Mouse (Mus musculus): ENCODE results near the gene Pou2f2. TPM values are rescaled to one million over a fixed set of nuclear protein-coding genes. Genes with fewer than 3 reads are reported as not detected.

The Pou2f2 gene
- total and polyA plus RNA-seq, 3 experiments, result 0.39 to 1.5 (median 0.64) TPM

DNA sequence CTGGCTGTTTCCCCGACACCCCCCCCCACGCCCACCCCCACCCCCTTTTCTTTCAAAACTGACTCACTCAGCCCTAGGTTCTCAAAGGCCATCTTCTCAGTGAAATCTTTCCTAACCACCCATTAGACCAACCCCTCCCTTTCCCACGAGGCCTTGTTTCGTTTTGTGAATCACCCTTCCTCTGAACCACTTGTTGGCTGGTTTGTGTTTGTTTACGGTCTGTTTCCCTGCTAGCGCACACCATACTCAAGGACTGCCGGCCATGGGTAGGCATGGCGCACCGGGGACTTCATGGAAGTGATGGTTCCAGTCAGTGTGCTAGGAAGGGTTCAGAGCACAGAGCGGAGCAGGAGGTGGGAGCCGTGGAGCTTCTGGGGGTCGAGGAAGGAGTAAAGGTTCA lies 70.2 kb downstream of the Pou2f2 start:
- Histone ChIP-seq H3K79me2 (replicated peaks; ENCODE audit: control insufficient read depth, insufficient read depth, low read length) (no peaks in the 10 kb centered on the region), H3K27ac (no peak overlapping the region), H3K27me3 (ENCODE audit: control insufficient read depth, insufficient read depth, low read length) (no peaks in the 10 kb centered on the region), H3K4me1 (ENCODE audit: control insufficient read depth, insufficient read depth, low read length) (no peaks in the 10 kb centered on the region), H3K36me3 (ENCODE audit: control insufficient read depth, insufficient read depth, low read length) (no peaks in the 10 kb centered on the region), H3K4me3 (no peak overlapping the region), H3K9ac (ENCODE audit: low read depth, low read length) (no peak overlapping the region)
- WGBS, result 70% methylated on average over 12 of the region's 12 CpGs
- no peak for DNase-seq
- TF ChIP-seq EP300 (IDR thresholded peaks at IDR 0.05; ENCODE audit: insufficient read depth, low read depth, low read length) (no peak), POLR2A (IDR thresholded peaks at IDR 0.05; ENCODE audit: insufficient read depth, low read depth, low read length) (no peak), CTCF (IDR thresholded peaks at IDR 0.05) (no peak)
- intact Hi-C loops (cut with DNase I), result loop anchor here (10.0 kb wide), 1 partner anchor 225 kb away; no protein-coding TSS in a partner anchor

DNA sequence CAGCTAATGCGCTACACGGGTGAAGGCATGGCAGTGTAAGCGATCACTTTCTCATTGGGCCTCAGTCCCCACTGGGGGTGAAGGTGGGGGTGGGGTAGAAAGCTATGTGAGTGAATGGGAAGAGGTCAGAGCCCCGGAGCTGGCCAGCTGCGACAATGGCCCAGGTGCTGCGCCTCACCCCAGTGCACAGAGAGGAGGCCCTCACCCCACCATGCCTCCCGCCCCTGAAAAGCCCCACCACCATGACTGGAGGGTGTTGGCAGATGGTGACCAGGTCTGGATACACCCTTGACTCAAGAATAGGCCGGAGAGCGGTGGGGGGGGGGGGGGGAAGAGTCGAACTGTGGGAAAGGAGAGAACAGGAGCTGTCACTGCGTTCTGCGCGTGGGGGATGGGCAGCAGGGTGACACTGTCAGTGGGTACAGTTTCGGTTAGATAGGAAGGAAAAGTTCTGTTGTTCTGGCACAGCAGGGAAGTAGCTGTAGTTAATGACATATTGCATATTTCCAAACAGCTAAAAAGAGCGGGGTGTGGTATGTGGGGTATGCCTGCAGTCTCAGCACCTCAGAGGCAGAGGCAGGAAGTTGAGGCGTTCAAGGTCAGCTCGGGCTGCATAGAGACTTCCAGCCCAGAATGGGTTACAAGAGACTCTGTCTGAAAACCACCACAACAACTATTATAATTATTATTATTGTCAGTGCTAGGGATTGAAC lies 72.6 kb downstream of the Pou2f2 start:
- intact Hi-C loops (cut with DNase I), result loop anchor here (2.0 to 10.0 kb wide), 2 partner anchors 80 to 228 kb away; no protein-coding TSS in a partner anchor
- DNase-seq, result no peak
- no peak for TF ChIP-seq CTCF (IDR thresholded peaks at IDR 0.05)
- TF ChIP-seq EP300 (IDR thresholded peaks at IDR 0.05; ENCODE audit: insufficient read depth, low read depth, low read length), result no peak
- no peak for TF ChIP-seq POLR2A (IDR thresholded peaks at IDR 0.05; ENCODE audit: insufficient read depth, low read depth, low read length)
- H3K4me1 ChIP-seq (ENCODE audit: control insufficient read depth, insufficient read depth, low read length), result no peaks in the 10 kb centered on the region
- no peaks in the 10 kb centered on the region for H3K79me2 ChIP-seq (replicated peaks; ENCODE audit: control insufficient read depth, insufficient read depth, low read length)
- WGBS, result 31% methylated on average over 16 of the region's 17 CpGs
- H3K4me3 ChIP-seq, result no peak overlapping the region
- H3K9ac ChIP-seq (ENCODE audit: low read depth, low read length), result no peak overlapping the region
- H3K36me3 ChIP-seq (ENCODE audit: control insufficient read depth, insufficient read depth, low read length), result no peaks in the 10 kb centered on the region
- no peak overlapping the region for H3K27ac ChIP-seq
- H3K27me3 ChIP-seq (ENCODE audit: control insufficient read depth, insufficient read depth, low read length), result no peaks in the 10 kb centered on the region

DNA sequence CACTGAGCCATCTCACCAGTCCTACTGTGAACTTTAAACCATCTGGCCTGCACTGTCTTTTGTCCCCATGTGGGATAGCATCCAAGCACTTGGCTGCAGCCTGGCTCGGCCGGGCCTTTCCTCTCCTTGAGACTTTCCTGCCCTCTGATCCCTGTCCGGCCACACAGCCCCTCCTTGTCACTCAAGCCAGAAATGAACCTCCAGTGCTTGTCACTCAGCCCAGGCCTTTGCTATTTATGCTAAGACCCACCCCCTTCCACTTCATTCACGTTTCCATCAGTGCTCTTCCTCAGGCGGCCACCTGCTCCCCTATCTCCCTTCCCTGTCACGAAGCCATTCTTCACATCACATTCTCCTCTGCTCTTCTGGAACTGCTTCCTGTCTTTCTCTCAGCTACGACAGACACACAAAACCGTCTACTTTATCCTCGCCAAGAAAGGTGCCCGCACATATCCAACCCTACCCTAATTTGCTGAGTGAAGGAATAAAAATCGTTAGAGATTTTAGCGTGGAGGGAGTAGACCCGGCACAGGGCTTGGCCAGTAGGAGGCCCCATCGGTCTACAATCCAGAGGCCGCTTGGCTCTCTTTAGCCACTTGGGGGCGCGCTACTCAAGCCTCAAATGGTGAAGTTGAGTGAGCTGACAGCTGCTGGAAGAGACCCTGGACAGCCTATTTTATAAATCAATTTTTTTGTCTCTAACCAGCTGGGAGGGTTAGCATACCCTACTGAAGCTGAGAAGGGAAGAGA lies 73.9 kb downstream of the Pou2f2 start:
- no peaks in the 10 kb centered on the region for H3K36me3 ChIP-seq (ENCODE audit: control insufficient read depth, insufficient read depth, low read length)
- 9% methylated on average over 17 of the region's 17 CpGs for WGBS
- peak; percentile 73 to 79 for DNase-seq
- TF ChIP-seq CTCF (IDR thresholded peaks at IDR 0.05) (peak; percentile 98), EP300 (IDR thresholded peaks at IDR 0.05; ENCODE audit: insufficient read depth, low read depth, low read length) (no peak), POLR2A (IDR thresholded peaks at IDR 0.05; ENCODE audit: insufficient read depth, low read depth, low read length) (no peak)
- H3K4me1 ChIP-seq (ENCODE audit: control insufficient read depth, insufficient read depth, low read length), result no peaks in the 10 kb centered on the region
- H3K9ac ChIP-seq (ENCODE audit: low read depth, low read length), result no peak overlapping the region
- H3K27me3 ChIP-seq (ENCODE audit: control insufficient read depth, insufficient read depth, low read length), result no peaks in the 10 kb centered on the region
- no peaks in the 10 kb centered on the region for H3K79me2 ChIP-seq (replicated peaks; ENCODE audit: control insufficient read depth, insufficient read depth, low read length)
- H3K4me3 ChIP-seq, result no peak overlapping the region
- intact Hi-C loops (cut with DNase I), result loop anchor here (2.0 to 10.0 kb wide), 2 partner anchors 81 to 229 kb away; no protein-coding TSS in a partner anchor
- no peak overlapping the region for H3K27ac ChIP-seq

DNA sequence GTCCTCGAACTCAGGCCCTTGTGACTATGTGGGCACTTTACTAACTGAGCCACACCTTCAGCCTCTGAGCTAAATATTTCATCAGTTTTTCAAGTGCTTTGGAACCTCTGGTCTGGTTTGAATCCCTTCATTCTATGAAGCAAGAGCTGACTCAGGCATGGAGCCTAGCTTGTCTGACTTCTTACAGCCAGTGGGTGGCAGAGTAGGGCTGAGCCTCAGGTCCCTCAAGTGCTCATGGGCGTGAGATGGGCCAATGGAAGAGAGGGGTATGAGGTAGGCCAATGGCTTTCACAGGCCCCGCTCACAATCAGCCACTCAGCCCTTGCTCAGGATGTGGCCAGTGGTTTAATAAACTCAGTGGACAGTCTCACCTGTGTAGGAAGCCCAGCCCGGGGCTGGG lies 79.9 kb downstream of the Pou2f2 start:
- intact Hi-C loops (cut with DNase I), result no loop called here

DNA sequence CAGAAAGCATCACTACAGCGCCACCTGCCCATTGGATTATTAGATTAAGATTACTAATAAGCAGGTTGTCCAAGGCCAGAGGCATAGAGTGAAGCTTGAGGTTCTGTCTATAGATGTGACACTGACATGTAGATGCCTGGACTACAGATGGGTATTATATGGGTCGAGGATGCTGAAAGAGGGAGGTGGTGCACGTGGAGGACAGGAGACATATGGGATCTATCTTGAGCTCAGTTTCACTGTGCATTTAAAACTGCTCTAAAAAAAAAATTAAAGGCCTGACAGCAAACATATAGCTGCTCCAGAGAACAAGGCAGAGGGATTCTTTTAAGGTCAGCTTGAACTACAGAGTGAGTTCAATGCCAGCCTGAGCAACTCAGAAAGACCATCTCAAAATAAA lies 81.4 kb downstream of the Pou2f2 start:
- Histone ChIP-seq H3K36me3 (ENCODE audit: control insufficient read depth, insufficient read depth, low read length) (no peaks in the 10 kb centered on the region), H3K27me3 (ENCODE audit: control insufficient read depth, insufficient read depth, low read length) (no peaks in the 10 kb centered on the region; the same call in 1 of the 2 replicates), H3K4me3 (no peak overlapping the region), H3K9ac (ENCODE audit: low read depth, low read length) (no peak overlapping the region), H3K4me1 (ENCODE audit: control insufficient read depth, insufficient read depth, low read length) (no peaks in the 10 kb centered on the region), H3K79me2 (replicated peaks; ENCODE audit: control insufficient read depth, insufficient read depth, low read length) (no peaks in the 10 kb centered on the region), H3K27ac (no peak overlapping the region)
- TF ChIP-seq POLR2A (IDR thresholded peaks at IDR 0.05; ENCODE audit: insufficient read depth, low read depth, low read length) (no peak), EP300 (IDR thresholded peaks at IDR 0.05; ENCODE audit: insufficient read depth, low read depth, low read length) (no peak), CTCF (IDR thresholded peaks at IDR 0.05) (no peak)
- no peak for DNase-seq
- intact Hi-C loops (cut with DNase I), result no loop called here
- 67% methylated on average over 3 of the region's 3 CpGs for WGBS

More for the DNA sequence above, 79.9 kb downstream of the Pou2f2 start:
- no peaks in the 10 kb centered on the region for H3K4me1 ChIP-seq (ENCODE audit: control insufficient read depth, insufficient read depth, low read length)
- H3K9ac ChIP-seq (ENCODE audit: low read depth, low read length), result no peak overlapping the region
- 41% methylated on average over 4 of the region's 4 CpGs for WGBS
- DNase-seq, result no peak
- TF ChIP-seq CTCF (IDR thresholded peaks at IDR 0.05), result no peak
- no peak for TF ChIP-seq EP300 (IDR thresholded peaks at IDR 0.05; ENCODE audit: insufficient read depth, low read depth, low read length)
- TF ChIP-seq POLR2A (IDR thresholded peaks at IDR 0.05; ENCODE audit: insufficient read depth, low read depth, low read length), result no peak
- H3K79me2 ChIP-seq (replicated peaks; ENCODE audit: control insufficient read depth, insufficient read depth, low read length), result no peaks in the 10 kb centered on the region
- no peaks in the 10 kb centered on the region; the same call in 1 of the 2 replicates for H3K27me3 ChIP-seq (ENCODE audit: control insufficient read depth, insufficient read depth, low read length)
- no peak overlapping the region for H3K27ac ChIP-seq
- no peaks in the 10 kb centered on the region for H3K36me3 ChIP-seq (ENCODE audit: control insufficient read depth, insufficient read depth, low read length)
- H3K4me3 ChIP-seq, result no peak overlapping the region

Measured in heart, adult 2 months (tissue).